Mouse (Mus musculus): ENCODE results near the gene Trpm3. TPM values are rescaled to one million over a fixed set of nuclear protein-coding genes. Genes with fewer than 3 reads are reported as not detected.

Trpm3 gene
- polyA plus RNA-seq, 1 experiment from 2014 or later: 0.51 TPM

DNA sequence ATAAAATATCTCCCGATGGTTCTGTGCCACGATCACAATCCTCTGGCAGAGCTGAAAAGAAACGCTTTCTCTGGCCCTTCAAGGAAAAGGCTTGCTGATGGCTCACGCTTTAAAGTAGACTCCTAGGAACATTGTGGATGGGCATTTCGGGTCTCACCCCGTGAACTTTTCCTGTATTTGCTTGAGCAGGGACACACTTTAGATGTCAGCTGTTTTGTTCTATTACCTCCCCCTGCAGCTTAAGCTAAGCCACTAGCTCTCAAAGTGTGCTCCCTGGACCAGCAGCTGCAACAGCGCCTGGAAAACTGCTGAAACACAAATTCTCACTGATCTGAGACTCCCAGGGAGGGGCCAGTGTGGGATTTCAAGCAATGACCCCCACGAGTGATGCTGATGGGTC, 615.7 kb downstream of the Trpm3 start:
- Histone ChIP-seq H3K36me3 (ENCODE audit: insufficient read depth, low read length) (no peaks in the 10 kb centered on the region), H3K4me3 (ENCODE audit: low read depth, low read length) (no peak overlapping the region), H3K9ac (replicated peaks; ENCODE audit: low read depth) (no peak overlapping the region), H3K27ac (ENCODE audit: low read length) (no peak overlapping the region), H3K4me2 (replicated peaks; ENCODE audit: low read depth, low read length) (no peak overlapping the region), H3K27me3 (replicated peaks; ENCODE audit: insufficient read depth, low read length) (no peaks in the 10 kb centered on the region), H3K9me3 (ENCODE audit: low read length) (no peaks in the 10 kb centered on the region), H3K4me1 (ENCODE audit: insufficient read depth, low read depth, low read length) (no peaks in the 10 kb centered on the region)
- TF ChIP-seq CTCF (IDR thresholded peaks at IDR 0.05) (no peak), EP300 (IDR thresholded peaks at IDR 0.05) (no peak)
- DNase-seq (ENCODE audit: low spot score): no peak
- WGBS: 73% methylated on average over 8 of the region's 8 CpGs
- no peak for ATAC-seq

DNA sequence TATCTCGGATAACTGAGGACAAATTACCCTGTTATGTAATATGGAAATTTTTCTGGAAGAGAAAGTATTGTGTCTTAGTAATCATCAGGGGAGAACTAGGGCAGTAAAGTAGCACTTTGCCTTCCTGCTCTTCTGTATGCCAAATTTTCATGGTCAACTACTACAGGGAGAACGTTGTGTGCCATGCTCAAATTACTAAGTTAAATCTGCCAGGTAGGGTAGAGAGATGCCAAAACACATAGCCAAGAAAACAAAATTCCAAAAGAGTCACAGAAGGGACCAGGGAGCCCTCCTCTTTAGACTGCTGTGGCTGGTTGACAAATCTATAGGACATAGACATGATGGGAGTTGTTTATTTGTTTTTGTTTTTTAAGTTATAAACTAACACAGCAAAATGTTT, 619.6 kb downstream of the Trpm3 start:
- H3K27me3 ChIP-seq (replicated peaks; ENCODE audit: insufficient read depth, low read length): no peaks in the 10 kb centered on the region
- H3K36me3 ChIP-seq (ENCODE audit: insufficient read depth, low read length): no peaks in the 10 kb centered on the region
- ATAC-seq (no peak), DNase-seq (ENCODE audit: low spot score) (no peak)
- no peaks in the 10 kb centered on the region for H3K9me3 ChIP-seq (ENCODE audit: low read length)
- WGBS: 68% methylated on average over 2 of the region's 2 CpGs
- no peak overlapping the region for H3K4me2 ChIP-seq (replicated peaks; ENCODE audit: low read depth, low read length)
- H3K27ac ChIP-seq (ENCODE audit: low read length): no peak overlapping the region
- H3K9ac ChIP-seq (replicated peaks; ENCODE audit: low read depth): no peak overlapping the region
- H3K4me3 ChIP-seq (ENCODE audit: low read depth, low read length): no peak overlapping the region
- TF ChIP-seq EP300 (IDR thresholded peaks at IDR 0.05): no peak
- no peak for TF ChIP-seq CTCF (IDR thresholded peaks at IDR 0.05)
- H3K4me1 ChIP-seq (ENCODE audit: insufficient read depth, low read depth, low read length): no peaks in the 10 kb centered on the region

DNA sequence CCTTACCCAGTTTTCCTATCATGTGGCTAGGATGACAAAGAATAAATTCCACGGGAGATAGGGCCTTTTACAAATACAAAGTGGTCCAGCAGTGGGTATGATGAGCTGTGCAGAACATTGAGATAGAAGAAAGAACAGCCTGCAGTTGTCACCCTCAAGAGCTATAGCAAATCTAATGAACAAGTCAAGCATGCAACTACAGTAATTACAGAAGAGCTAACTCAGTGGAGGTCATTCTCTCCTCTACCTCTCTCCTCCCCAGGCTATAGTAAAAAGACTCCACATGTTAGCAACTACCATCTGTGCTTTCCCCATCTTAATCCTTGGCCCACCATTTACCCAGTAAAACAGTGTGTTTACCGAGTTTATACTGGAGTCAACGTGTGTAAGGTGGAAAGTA, 629.4 kb downstream of the Trpm3 start:
- Histone ChIP-seq H3K9ac (replicated peaks; ENCODE audit: low read depth) (no peak overlapping the region), H3K4me1 (ENCODE audit: insufficient read depth, low read depth, low read length) (no peaks in the 10 kb centered on the region), H3K4me2 (replicated peaks; ENCODE audit: low read depth, low read length) (no peak overlapping the region), H3K36me3 (ENCODE audit: insufficient read depth, low read length) (no peaks in the 10 kb centered on the region), H3K27me3 (replicated peaks; ENCODE audit: insufficient read depth, low read length) (no peaks in the 10 kb centered on the region), H3K27ac (ENCODE audit: low read length) (no peak overlapping the region), H3K9me3 (ENCODE audit: low read length) (no peaks in the 10 kb centered on the region), H3K4me3 (ENCODE audit: low read depth, low read length) (no peak overlapping the region)
- DNase-seq (ENCODE audit: low spot score) (no peak), ATAC-seq (no peak)
- no peak for TF ChIP-seq CTCF (IDR thresholded peaks at IDR 0.05)
- no peak for TF ChIP-seq EP300 (IDR thresholded peaks at IDR 0.05)
- 71% methylated on average over 3 of the region's 3 CpGs for WGBS

DNA sequence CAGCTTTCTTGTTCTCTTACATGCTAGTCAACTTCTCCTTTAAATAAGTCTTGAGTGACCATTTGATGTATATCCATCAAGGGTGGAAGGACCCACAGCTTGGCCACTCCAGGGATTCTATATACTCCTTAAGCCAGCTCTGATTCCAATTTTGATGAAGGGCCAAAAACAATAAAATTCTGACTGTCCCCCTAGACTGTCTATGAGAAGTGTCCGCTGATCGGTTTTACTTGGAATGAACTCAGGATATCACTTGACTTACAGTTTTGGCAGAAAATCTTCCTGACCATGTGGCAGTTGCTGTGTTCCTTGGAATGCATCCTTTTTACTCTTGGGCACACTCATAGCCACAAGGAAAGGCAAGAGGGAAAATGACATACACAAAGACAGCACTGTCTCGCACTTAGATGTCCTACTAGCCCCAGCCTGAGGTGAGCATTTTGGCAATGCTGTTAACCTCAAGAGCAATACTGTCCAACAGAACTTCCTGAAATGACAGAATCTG, 636.4 kb downstream of the Trpm3 start:
- no peak for TF ChIP-seq EP300 (IDR thresholded peaks at IDR 0.05)
- no peak for TF ChIP-seq CTCF (IDR thresholded peaks at IDR 0.05)
- 73% methylated on average over 3 of the region's 3 CpGs for WGBS
- no peak overlapping the region for H3K4me2 ChIP-seq (replicated peaks; ENCODE audit: low read depth, low read length)
- H3K27me3 ChIP-seq (replicated peaks; ENCODE audit: insufficient read depth, low read length): no peaks in the 10 kb centered on the region
- H3K4me1 ChIP-seq (ENCODE audit: insufficient read depth, low read depth, low read length): no peaks in the 10 kb centered on the region
- H3K9me3 ChIP-seq (ENCODE audit: low read length): no peaks in the 10 kb centered on the region
- H3K9ac ChIP-seq (replicated peaks; ENCODE audit: low read depth): no peak overlapping the region
- DNase-seq (ENCODE audit: low spot score): no peak
- H3K4me3 ChIP-seq (ENCODE audit: low read depth, low read length): no peak overlapping the region
- H3K27ac ChIP-seq (ENCODE audit: low read length): no peak overlapping the region
- no peak for ATAC-seq
- H3K36me3 ChIP-seq (ENCODE audit: insufficient read depth, low read length): no peaks in the 10 kb centered on the region

DNA sequence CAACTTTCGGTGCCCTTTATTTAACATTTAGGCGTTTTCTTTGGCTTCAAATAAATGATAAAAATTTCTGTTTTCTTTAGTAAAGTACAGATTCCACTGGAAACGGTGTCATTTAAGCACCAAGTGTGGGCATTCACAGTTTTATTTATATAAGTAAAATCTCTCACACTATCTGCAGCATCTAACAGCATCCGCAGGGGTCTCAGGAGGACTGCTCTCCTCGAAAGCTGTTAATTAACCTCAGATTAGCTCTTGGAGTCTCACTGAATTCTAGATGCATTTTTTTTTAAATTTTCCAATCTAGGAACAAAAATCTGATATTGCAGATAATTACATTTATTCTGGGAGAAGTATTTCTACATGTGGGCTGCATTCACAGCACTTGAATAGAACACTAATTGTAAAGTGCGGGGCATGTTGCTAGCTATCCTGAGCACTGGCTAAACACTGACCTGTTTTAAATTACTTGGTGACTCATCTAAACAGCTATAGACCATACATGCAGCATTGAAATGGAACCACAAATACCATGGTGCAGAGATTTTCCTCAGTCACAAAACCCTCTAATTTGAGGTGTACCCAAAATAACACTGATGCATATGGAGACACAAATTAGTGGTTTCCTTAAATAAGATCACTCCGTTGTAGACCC, 641.5 kb downstream of the Trpm3 start:
- Histone ChIP-seq H3K27ac (ENCODE audit: low read length) (no peak overlapping the region), H3K4me2 (replicated peaks; ENCODE audit: low read depth, low read length) (no peak overlapping the region), H3K36me3 (ENCODE audit: insufficient read depth, low read length) (no peaks in the 10 kb centered on the region), H3K9ac (replicated peaks; ENCODE audit: low read depth) (no peak overlapping the region), H3K9me3 (ENCODE audit: low read length) (no peaks in the 10 kb centered on the region), H3K4me1 (ENCODE audit: insufficient read depth, low read depth, low read length) (no peaks in the 10 kb centered on the region), H3K27me3 (replicated peaks; ENCODE audit: insufficient read depth, low read length) (no peaks in the 10 kb centered on the region), H3K4me3 (ENCODE audit: low read depth, low read length) (no peak overlapping the region)
- WGBS: 82% methylated on average over 7 of the region's 7 CpGs
- ATAC-seq (no peak), DNase-seq (ENCODE audit: low spot score) (no peak)
- TF ChIP-seq CTCF (IDR thresholded peaks at IDR 0.05): no peak
- TF ChIP-seq EP300 (IDR thresholded peaks at IDR 0.05): no peak

DNA sequence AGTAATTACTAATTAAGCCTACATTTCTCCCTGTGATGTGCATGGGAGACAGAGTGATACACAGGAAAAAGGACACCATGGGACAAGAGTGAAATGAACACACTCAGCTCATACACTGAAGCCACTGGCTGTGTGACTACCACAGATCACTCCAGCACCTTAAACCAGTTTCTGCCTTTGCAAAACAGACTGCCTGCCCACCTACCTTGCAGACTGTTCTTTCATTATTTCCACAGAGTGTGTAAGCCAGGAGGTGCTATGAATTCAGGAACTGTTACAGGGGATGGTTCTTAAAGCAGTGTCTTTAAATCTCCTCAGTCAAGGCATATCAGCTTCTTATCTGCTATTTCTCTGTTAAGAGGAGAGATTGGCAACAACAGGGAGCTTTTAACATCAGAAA, 642.7 kb downstream of the Trpm3 start:
- no peaks in the 10 kb centered on the region for H3K9me3 ChIP-seq (ENCODE audit: low read length)
- no peak overlapping the region for H3K4me3 ChIP-seq (ENCODE audit: low read depth, low read length)
- H3K27me3 ChIP-seq (replicated peaks; ENCODE audit: insufficient read depth, low read length): no peaks in the 10 kb centered on the region
- H3K27ac ChIP-seq (ENCODE audit: low read length): no peak overlapping the region
- no peak for ATAC-seq
- H3K4me2 ChIP-seq (replicated peaks; ENCODE audit: low read depth, low read length): no peak overlapping the region
- no peaks in the 10 kb centered on the region for H3K36me3 ChIP-seq (ENCODE audit: insufficient read depth, low read length)
- no peaks in the 10 kb centered on the region for H3K4me1 ChIP-seq (ENCODE audit: insufficient read depth, low read depth, low read length)
- no peak for TF ChIP-seq CTCF (IDR thresholded peaks at IDR 0.05)
- TF ChIP-seq EP300 (IDR thresholded peaks at IDR 0.05): no peak
- H3K9ac ChIP-seq (replicated peaks; ENCODE audit: low read depth): no peak overlapping the region
- DNase-seq (ENCODE audit: low spot score): no peak

DNA sequence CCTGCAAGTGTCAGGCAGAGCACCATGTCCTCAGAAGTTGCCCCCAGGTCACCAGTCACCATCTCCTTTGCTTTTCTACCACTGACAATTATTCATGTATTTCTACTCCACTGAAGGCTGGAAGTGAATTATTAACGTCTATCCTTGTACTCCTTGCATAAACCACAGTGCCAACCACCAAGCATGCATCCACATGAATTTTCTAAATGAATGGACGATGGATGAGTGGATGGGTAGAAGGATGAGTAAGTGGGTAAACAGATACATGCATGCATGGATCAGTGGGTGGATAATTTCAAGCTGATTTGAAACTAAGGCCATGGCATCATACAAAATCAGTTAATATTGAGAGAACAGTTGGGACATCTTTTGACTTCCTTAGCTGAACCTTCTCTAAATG, 644.9 kb downstream of the Trpm3 start:
- TF ChIP-seq CTCF (IDR thresholded peaks at IDR 0.05) (no peak), EP300 (IDR thresholded peaks at IDR 0.05) (no peak)
- WGBS: 69% methylated on average over 2 of the region's 2 CpGs
- Histone ChIP-seq H3K4me1 (ENCODE audit: insufficient read depth, low read depth, low read length) (no peaks in the 10 kb centered on the region), H3K4me3 (ENCODE audit: low read depth, low read length) (no peak overlapping the region), H3K4me2 (replicated peaks; ENCODE audit: low read depth, low read length) (no peak overlapping the region), H3K27ac (ENCODE audit: low read length) (no peak overlapping the region), H3K9me3 (ENCODE audit: low read length) (no peaks in the 10 kb centered on the region), H3K9ac (replicated peaks; ENCODE audit: low read depth) (no peak overlapping the region), H3K27me3 (replicated peaks; ENCODE audit: insufficient read depth, low read length) (no peaks in the 10 kb centered on the region), H3K36me3 (ENCODE audit: insufficient read depth, low read length) (no peaks in the 10 kb centered on the region)
- DNase-seq (ENCODE audit: low spot score) (no peak), ATAC-seq (no peak)

All from lung, postnatal 0 days (tissue).